Mouse (Mus musculus) heart, adult 18-20 months (tissue): Measurements from ENCODE around the gene Cdc27. TPM values are rescaled to one million over a fixed set of nuclear protein-coding genes. Genes with fewer than 3 reads are reported as not detected.

Experiments used
- DNase-seq, 2 experiments: peaks; one replicate each; pipeline ENCODE4 v3.0.0; 2021 to 2022; ENCODE audit warnings: mixed read lengths in 1 of 2
- long read RNA-seq, 2 experiments: library from polyadenylated mRNA; stranded (forward); transcript quantifications; one replicate each; pipeline ENCODE4 v2.0.0; 2021
- total RNA-seq, 2 experiments: library from RNA; stranded (reverse); gene quantifications; 2 replicates each; pipeline ENCODE4 v1.2.3; 2021

Gene Cdc27
- 10 to 100 TPM; 23.4 to 28.8 TPM for total RNA-seq
- long read RNA-seq, experiment 1, full-length matches to known transcripts: 2 of 8 reads
- long read RNA-seq, experiment 1, partial matches to known transcripts: 0 of 8 reads
- long read RNA-seq, experiment 1, other reads (novel, unspliced or antisense): 6 of 8 reads
- long read RNA-seq, experiment 2, full-length matches to known transcripts: 2 of 4 reads
- long read RNA-seq, experiment 2, partial matches to known transcripts: 0 of 4 reads
- long read RNA-seq, experiment 2, other reads (novel, unspliced or antisense): 2 of 4 reads

- DNase-seq: peak; percentile 98 to 100
Measured at GRCm38 (mm10) chr11:104550406-104550974, at the start of gene Cdc27, which contains the start of gene Myl4. Cdc27 (minus strand) TSS chr11:104550620. Myl4 (plus strand) TSS chr11:104550663.

DNA sequence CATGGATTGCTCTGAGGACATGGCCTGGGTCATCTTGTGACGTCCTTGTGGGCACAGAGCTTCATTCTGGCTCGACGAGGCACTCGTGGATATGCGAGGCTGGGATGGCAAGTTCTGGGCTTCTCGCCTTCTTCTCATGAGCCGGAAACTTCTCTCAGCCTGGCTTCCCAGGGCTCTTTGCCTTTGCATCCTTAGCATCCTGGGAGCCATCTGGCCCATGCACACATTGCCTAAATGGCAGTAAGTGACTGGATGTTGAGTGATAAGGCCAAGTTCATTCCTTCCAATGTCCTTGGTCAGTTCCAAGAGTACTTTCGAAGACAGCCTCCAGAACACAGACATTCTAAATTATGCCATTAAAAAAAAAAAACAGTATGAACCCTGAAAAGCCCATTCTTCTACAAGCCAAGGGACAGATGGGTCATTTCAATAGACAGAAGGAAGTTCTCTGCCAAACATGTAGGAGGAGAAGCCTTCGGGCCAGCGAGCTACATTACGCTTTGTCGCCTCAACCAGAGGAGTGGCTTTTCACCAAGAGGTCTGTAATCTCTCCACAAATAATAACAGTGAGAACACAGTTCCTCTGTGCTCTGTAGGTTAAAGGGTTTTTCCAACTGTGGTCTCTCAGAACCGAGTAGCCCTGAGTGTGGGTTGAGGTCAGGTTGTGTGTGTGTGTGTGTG, 49.0 kb upstream of the Cdc27 start:
- DNase-seq: peak; percentile 43 to 50

GRCm38 (mm10) chr11:104596365-104596764, 45.9 kb upstream of the Cdc27 start:
- DNase-seq: peak in 1 of 2 experiments; percentile 35

DNA sequence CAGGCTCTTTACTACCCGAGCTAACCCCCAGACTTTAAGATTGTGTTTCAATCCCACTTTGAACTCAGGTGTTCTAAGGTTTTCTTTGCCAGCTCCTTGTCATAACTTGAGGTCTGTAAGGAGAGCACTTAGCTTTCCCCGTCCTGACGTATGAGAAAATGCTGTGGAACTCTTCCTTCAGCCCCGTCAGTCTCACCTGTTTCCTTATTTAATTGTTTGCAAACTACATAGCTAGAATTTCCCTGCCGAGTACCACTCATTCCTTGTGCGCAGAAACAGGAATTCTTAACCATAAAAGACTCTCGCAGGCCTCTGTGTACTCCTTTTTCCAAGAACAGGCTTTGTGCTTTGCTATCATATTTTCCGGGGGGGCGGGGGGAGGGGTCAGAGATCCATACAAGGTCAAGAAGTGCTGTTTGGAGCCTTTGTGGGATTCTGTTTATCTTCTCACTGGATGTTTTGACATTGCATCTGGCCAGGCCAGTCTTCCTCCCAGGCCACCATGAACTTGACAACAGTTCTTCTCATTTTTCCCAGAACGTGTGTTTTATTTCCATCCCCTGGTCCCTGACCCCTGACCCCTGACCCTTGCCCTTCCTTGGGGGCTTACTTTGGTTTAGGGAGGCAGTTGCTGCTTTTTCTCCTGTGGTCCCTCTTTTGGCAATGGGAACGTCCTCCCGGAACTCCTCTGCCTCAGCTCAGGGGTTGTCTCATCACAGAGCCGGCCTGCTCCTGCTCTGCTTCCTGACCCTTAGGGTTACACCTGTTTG, 41.8 kb upstream of the Cdc27 start:
- DNase-seq: no peak

GRCm38 (mm10) chr11:104590148-104590547, 39.7 kb upstream of the Cdc27 start:
- peak; percentile 81 to 87 for DNase-seq

- no peak for DNase-seq
Measured at GRCm38 (mm10) chr11:104589570-104589969, 39.1 kb upstream of the Cdc27 start.

DNA sequence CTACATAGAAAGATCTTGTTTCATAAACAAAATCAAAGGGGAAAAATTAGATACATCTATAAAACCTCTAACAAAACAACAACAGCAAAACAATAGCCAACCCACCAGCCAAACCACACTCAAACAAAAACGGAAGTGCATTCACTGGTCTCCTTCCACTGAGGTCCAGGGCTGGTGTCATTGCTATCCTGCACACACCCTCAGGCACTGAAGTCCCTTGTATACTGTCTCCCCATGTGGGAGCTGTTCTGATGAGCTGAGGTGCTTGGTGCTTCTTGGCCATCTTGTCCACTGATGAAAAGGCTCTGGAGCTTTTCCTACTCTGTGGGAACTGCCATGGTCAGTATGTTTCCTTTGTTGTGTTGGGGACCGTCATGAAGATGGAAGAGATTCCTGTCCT, 38.1 kb upstream of the Cdc27 start:
- no peak for DNase-seq

GRCm38 (mm10) chr11:104587904-104588303, 37.5 kb upstream of the Cdc27 start:
- no peak for DNase-seq

- DNase-seq: no peak
Measured at GRCm38 (mm10) chr11:104585495-104585894, 35.1 kb upstream of the Cdc27 start.

DNA sequence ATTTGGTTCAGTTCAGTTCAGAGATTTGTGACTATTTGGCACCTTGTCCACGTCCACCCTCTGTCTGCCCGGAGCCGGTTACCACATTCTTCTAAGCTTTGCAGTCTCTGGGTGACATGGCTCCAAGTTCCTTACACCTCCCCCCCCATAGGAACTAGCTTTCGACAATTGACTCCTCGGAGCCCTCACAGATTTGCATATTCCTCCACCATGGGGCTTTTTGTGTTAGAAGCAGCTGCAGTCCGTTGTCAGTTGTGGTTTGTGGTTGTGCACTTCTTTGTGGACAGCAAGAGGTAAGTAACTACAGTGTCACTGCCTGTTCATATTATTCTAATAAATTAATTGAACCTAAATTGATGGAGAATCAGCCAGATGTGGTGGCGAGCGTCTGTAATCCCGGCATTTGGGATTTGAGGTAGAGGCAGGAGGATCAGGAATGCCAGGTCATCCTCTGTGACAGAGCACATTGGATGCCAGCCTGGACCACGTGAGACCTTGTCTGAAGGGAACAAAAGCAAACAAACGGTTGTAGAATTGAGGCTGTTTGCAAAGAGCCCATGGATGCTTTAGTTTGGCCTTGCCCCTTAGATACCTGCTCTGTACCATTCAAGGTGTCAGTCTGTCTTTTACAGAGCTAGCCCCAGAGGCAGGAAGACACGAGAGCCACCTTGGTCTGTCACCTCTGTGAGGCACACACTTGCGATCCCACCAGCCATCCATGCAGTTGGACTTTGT, 32.4 kb upstream of the Cdc27 start:
- no peak for DNase-seq

DNA sequence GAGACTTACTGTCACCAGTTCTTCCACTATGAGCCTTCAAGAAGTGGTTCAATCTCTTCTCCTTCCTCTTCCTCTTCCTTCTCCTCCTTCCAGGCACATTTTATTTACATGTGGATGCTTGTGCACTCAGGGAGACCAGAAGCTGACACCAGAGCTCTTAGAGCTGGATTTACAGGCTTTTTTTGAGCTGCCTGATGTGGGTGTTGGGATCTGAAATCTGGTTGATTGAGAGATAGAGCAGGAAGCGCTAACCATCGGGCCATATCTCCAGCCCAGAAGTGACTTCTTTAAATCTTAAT, 31.8 kb upstream of the Cdc27 start:
- no peak for DNase-seq

GRCm38 (mm10) chr11:104581446-104582307, 31.3 kb upstream of the Cdc27 start:
- peak; percentile 29 to 36 for DNase-seq

- no peak for DNase-seq
Measured at GRCm38 (mm10) chr11:104580606-104581005, 30.2 kb upstream of the Cdc27 start.

DNA sequence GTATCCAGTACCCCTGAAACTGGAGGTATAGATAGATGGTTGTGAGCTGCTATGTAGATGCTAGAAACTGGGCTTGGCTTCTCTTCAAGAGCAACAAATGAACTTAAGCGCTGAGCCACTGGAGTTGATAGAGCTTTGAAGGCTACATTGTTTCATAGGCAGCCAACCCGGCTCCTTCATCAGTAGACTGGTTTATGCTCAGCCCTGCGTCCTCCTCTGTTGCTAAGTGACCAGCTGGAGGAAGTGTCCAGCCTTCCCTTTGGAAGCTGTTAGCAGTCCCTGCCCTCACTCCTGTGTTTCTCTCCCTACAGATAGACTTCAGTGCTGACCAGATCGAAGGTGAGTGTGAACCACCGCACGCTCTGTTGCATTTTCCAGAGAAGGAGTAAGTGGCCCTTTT, 29.7 kb upstream of the Cdc27 start:
- DNase-seq: no peak

- no peak for DNase-seq
Measured at GRCm38 (mm10) chr11:104579575-104579974, 29.2 kb upstream of the Cdc27 start.

DNA sequence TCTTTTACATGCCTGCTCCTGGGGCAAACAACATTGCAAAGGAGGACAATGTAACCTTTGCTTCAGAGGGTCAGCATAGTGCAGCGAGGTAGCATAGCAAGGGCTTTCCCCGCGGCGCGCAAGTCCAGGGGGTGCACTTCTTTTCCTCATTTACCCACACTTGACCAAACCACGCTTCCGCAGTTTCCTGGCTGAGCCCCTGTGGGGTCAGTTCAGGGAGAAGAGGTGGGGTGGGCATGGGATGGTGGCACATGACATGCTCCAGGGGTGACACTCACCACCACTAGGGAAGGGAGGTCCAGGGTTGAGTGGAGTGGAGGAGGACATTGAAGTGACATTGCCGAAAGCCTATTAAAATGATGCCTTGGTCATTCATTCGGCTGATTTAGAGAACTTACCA, 28.7 kb upstream of the Cdc27 start:
- DNase-seq: no peak

GRCm38 (mm10) chr11:104578074-104578473, 27.7 kb upstream of the Cdc27 start:
- no peak for DNase-seq

- DNase-seq: peak in 1 of 2 experiments; percentile 14
Measured at GRCm38 (mm10) chr11:104576772-104577612, 26.6 kb upstream of the Cdc27 start.

- peak in 1 of 2 experiments; percentile 25 for DNase-seq
Measured at GRCm38 (mm10) chr11:104572566-104572965, 22.1 kb upstream of the Cdc27 start.

- no peak for DNase-seq
Measured at GRCm38 (mm10) chr11:104572091-104572490, 21.7 kb upstream of the Cdc27 start.
